ENCODE assay signal across 36 mouse cellular contexts in genomic region chr17:17871697-17872096, GRCm38 (mm10). TPM values are rescaled to one million over a fixed set of nuclear protein-coding genes. Genes with fewer than 3 reads are reported as not detected.
DNase-seq lines count a peak whose midpoint lies in the region; ATAC-seq and TF ChIP-seq lines count a peak whose summit lies in the region.
"Had no signal": no experiment of that assay in that cellular context is flagged by ENCODE, and none has a peak within 500 bp of the region (broad histone marks: within the 10 kb centered on the region; RNA-seq: fewer than 3 reads in every experiment).

No protein-coding gene starts in this region.

- no peaks in the 10 kb centered on the region for H3K36me3 ChIP-seq in stomach, postnatal 0 days (ENCODE audit: control insufficient read depth, insufficient read depth, low read length)
- H3K36me3 ChIP-seq: embryonic facial prominence, embryonic 10.5 days; embryonic facial prominence, embryonic 15.5 days; hindbrain, embryonic 12.5 days; limb, embryonic 10.5 days; neural tube, embryonic 15.5 days had no signal

- no peaks in the 10 kb centered on the region for H3K4me1 ChIP-seq in stomach, postnatal 0 days (replicated peaks; ENCODE audit: control insufficient read depth, insufficient read depth)
- H3K4me1 ChIP-seq: embryonic facial prominence, embryonic 10.5 days; embryonic facial prominence, embryonic 15.5 days; forebrain, embryonic 13.5 days; heart, embryonic 13.5 days; hindbrain, embryonic 12.5 days; limb, embryonic 10.5 days; limb, embryonic 15.5 days; neural tube, embryonic 15.5 days had no signal

- H3K27me3 ChIP-seq in stomach, postnatal 0 days (ENCODE audit: control insufficient read depth, insufficient read depth, low read length) = no peaks in the 10 kb centered on the region
- H3K27me3 ChIP-seq: embryonic facial prominence, embryonic 15.5 days; forebrain, embryonic 13.5 days; heart, embryonic 13.5 days; hindbrain, embryonic 12.5 days; limb, embryonic 15.5 days; megakaryocyte, embryonic 14.5 days; neural tube, embryonic 15.5 days had no signal

- no peak for TF ChIP-seq EP300 in stomach, postnatal 0 days (optimal IDR thresholded peaks at IDR 0.05)

- H3K4me3 ChIP-seq in stomach, postnatal 0 days (ENCODE audit: low read depth, low read length) = no peak overlapping the region
- H3K4me3 ChIP-seq: embryonic facial prominence, embryonic 10.5 days; embryonic facial prominence, embryonic 15.5 days; forebrain, embryonic 13.5 days; heart, embryonic 13.5 days; hindbrain, embryonic 12.5 days; limb, embryonic 10.5 days; limb, embryonic 15.5 days; megakaryocyte, embryonic 14.5 days; neural tube, embryonic 15.5 days had no signal

- peak; percentile 51 to 71; a peak in 3 of 4 replicates for ATAC-seq in hematopoietic stem cell, adult 5-6 weeks (replicated peaks in 1 of 2; ENCODE audit: insufficient read depth in 1 of 2, low FRiP score in 2 of 2, low TSS enrichment in 1 of 2, low read depth in 1 of 2, poor library complexity in 2 of 2, severe bottlenecking in 2 of 2)
- ATAC-seq in monocyte, adult 5-6 weeks (replicated peaks; ENCODE audit: insufficient number of reproducible peaks, low FRiP score, low TSS enrichment, poor library complexity, severe bottlenecking) = peak; percentile 62; the same call in 1 of the 2 replicates
- ATAC-seq in stomach, postnatal 0 days (ENCODE audit: low FRiP score, low TSS enrichment) = no peak
- ATAC-seq: forebrain, embryonic 13.5 days; hindbrain, postnatal 0 days; intestine, embryonic 16.5 days had no signal

- H3K27ac ChIP-seq in stomach, postnatal 0 days (replicated peaks) = no peak overlapping the region
- H3K27ac ChIP-seq: embryonic facial prominence, embryonic 10.5 days; embryonic facial prominence, embryonic 15.5 days; forebrain, embryonic 13.5 days; heart, embryonic 13.5 days; hindbrain, embryonic 12.5 days; hindbrain, postnatal 0 days; kidney, postnatal 0 days; limb, embryonic 10.5 days; limb, embryonic 15.5 days; neural tube, embryonic 15.5 days had no signal

- no peak overlapping the region for H3K9ac ChIP-seq in stomach, postnatal 0 days (ENCODE audit: low read length)
- H3K9ac ChIP-seq: embryonic facial prominence, embryonic 15.5 days; forebrain, embryonic 13.5 days; heart, embryonic 13.5 days; hindbrain, embryonic 12.5 days; limb, embryonic 15.5 days; lung, embryonic 14.5 days; neural tube, embryonic 15.5 days had no signal

- peak; percentile 13 to 22 for DNase-seq in heart, adult 9 months (ENCODE audit: low spot score in 2 of 2)
- no peak for DNase-seq in heart, postnatal 36 days
- peak; percentile 28 for DNase-seq in lung, postnatal 25 days (ENCODE audit: low spot score)
- DNase-seq in lung, postnatal 4 days = no peak
- no peak for DNase-seq in urinary bladder, postnatal 10 days (ENCODE audit: low spot score)
- no peak for DNase-seq in stomach, postnatal 0 days (ENCODE audit: low spot score)
- DNase-seq: adrenal gland, postnatal 25 days; cerebellum, adult 18-20 months; cerebellum, postnatal 14 days; gastrocnemius, postnatal 14 days; heart, postnatal 10 days; kidney, adult 8-10 months; kidney, postnatal 4 days; layer of hippocampus, postnatal 36 days; lung, embryonic 14.5 days; midbrain, embryonic 14.5 days; retina, postnatal 1 day; right cerebral cortex, postnatal 14 days had no signal

- 82% methylated on average over 2 of the region's 2 CpGs for WGBS in stomach, postnatal 0 days

- no peak for TF ChIP-seq CTCF in stomach, postnatal 0 days (IDR thresholded peaks at IDR 0.05; ENCODE audit: low read depth)

- intact Hi-C loops in heart, postnatal 36 days (cut with DNase I) = no loop called here

- H3K9me3 ChIP-seq in stomach, postnatal 0 days (ENCODE audit: control insufficient read depth, low read length) = no peaks in the 10 kb centered on the region
- H3K9me3 ChIP-seq: embryonic facial prominence, embryonic 15.5 days; hindbrain, embryonic 12.5 days; limb, embryonic 10.5 days; limb, embryonic 15.5 days had no signal

- H3K4me2 ChIP-seq in stomach, postnatal 0 days (replicated peaks; ENCODE audit: low read depth) = no peak overlapping the region
- H3K4me2 ChIP-seq: embryonic facial prominence, embryonic 15.5 days; forebrain, embryonic 13.5 days; heart, embryonic 13.5 days; hindbrain, embryonic 12.5 days; limb, embryonic 15.5 days; lung, embryonic 14.5 days; neural tube, embryonic 15.5 days had no signal

RNA-seq across cellular contexts. Expression of gene Fpr1, which starts 12.0 kb away (rescaled TPM):
- under 1 TPM in 1 of 2 experiments, not detected in 1; 0.19 TPM for total RNA-seq in heart, postnatal 36 days (2021)
- 2.7 and 12.1 TPM in 2 replicates for total RNA-seq in hematopoietic stem cell, adult 5-6 weeks (2017)
- 9.8 to 11.3 TPM (median 10.1 TPM) in 3 replicates for total RNA-seq in monocyte, adult 5-6 weeks (2017)
- 0.36 and 0.59 TPM in 2 replicates for polyA plus RNA-seq in stomach, postnatal 0 days (2015; fragmentation: Nextera tagmentation; extraction: Ambion mirVana)
- total RNA-seq: gastrocnemius, postnatal 14 days; heart, adult 18-20 months; hindbrain, postnatal 0 days; layer of hippocampus, postnatal 36 days had no signal
- polyA plus RNA-seq: brain, embryonic 14.5 days; embryonic facial prominence, embryonic 10.5 days; forebrain, embryonic 13.5 days; hindbrain, embryonic 12.5 days; hindbrain, postnatal 0 days; limb, embryonic 10.5 days; midbrain, embryonic 14.5 days had no signal

RNA-seq across cellular contexts. Expression of gene Fpr2, which starts 15.9 kb away (rescaled TPM):
- total RNA-seq in heart, postnatal 36 days (2021) = not detected
- total RNA-seq in hematopoietic stem cell, adult 5-6 weeks (2017) = 8.1 and 26.5 TPM in 2 replicates
- total RNA-seq in monocyte, adult 5-6 weeks (2017) = 29.1 to 53.2 TPM (median 41.4 TPM) in 3 replicates
- 0.19 and 0.27 TPM in 2 replicates for polyA plus RNA-seq in stomach, postnatal 0 days (2015; fragmentation: Nextera tagmentation; extraction: Ambion mirVana)
- total RNA-seq: adrenal gland, postnatal 25 days; gastrocnemius, postnatal 14 days; heart, adult 18-20 months; hindbrain, postnatal 0 days; layer of hippocampus, postnatal 36 days had no signal
- polyA plus RNA-seq: embryonic facial prominence, embryonic 10.5 days; forebrain, embryonic 13.5 days; heart, embryonic 13.5 days; hindbrain, embryonic 12.5 days; midbrain, embryonic 14.5 days; stomach, embryonic 14.5 days had no signal

RNA-seq across cellular contexts. Expression of gene Fpr3, which starts 16.0 kb away (rescaled TPM):
- not detected for total RNA-seq in heart, postnatal 36 days (2021)
- total RNA-seq in hematopoietic stem cell, adult 5-6 weeks (2017) = not detected in 2 replicates
- not detected in 3 replicates for total RNA-seq in monocyte, adult 5-6 weeks (2017)
- not detected in 2 replicates for polyA plus RNA-seq in stomach, postnatal 0 days (2015; fragmentation: Nextera tagmentation; extraction: Ambion mirVana)
- total RNA-seq: adrenal gland, postnatal 25 days; gastrocnemius, postnatal 14 days; heart, adult 18-20 months; heart, postnatal 10 days; hindbrain, postnatal 0 days; layer of hippocampus, postnatal 36 days had no signal
- polyA plus RNA-seq: brain, embryonic 14.5 days; embryonic facial prominence, embryonic 10.5 days; embryonic facial prominence, embryonic 15.5 days; forebrain, embryonic 13.5 days; heart, embryonic 13.5 days; hindbrain, embryonic 12.5 days; hindbrain, postnatal 0 days; intestine, embryonic 16.5 days; kidney, postnatal 0 days; limb, embryonic 10.5 days; limb, embryonic 15.5 days; lung, embryonic 14.5 days; midbrain, embryonic 14.5 days; neural tube, embryonic 15.5 days; small intestine, adult 2 months; stomach, embryonic 14.5 days had no signal

RNA-seq across cellular contexts. Expression of gene Has1, which starts 16.7 kb away (rescaled TPM):
- under 1 TPM in 1 of 2 experiments, not detected in 1; 0.42 TPM for total RNA-seq in heart, postnatal 36 days (2021)
- not detected in 2 replicates for total RNA-seq in hematopoietic stem cell, adult 5-6 weeks (2017)
- not detected in 3 replicates for total RNA-seq in monocyte, adult 5-6 weeks (2017)
- polyA plus RNA-seq in stomach, postnatal 0 days (2015; fragmentation: Nextera tagmentation; extraction: Ambion mirVana) = 0.78 and 0.98 TPM in 2 replicates
- total RNA-seq: adrenal gland, postnatal 25 days had no signal

RNA-seq across cellular contexts. Expression of gene Spaca6, which starts 44.7 kb away (rescaled TPM):
- 10 to 100 TPM; 12.6 to 13.0 TPM for total RNA-seq in heart, postnatal 36 days (2021)
- 0.94 and 11.9 TPM in 2 replicates for total RNA-seq in hematopoietic stem cell, adult 5-6 weeks (2017)
- total RNA-seq in monocyte, adult 5-6 weeks (2017) = 0.10 TPM in 1 of 3 replicates, not detected in the others
- polyA plus RNA-seq in stomach, postnatal 0 days (2015; fragmentation: Nextera tagmentation; extraction: Ambion mirVana) = 7.9 and 8.2 TPM in 2 replicates

Comparison
In these comparisons a context has a peak if more than half of its experiments do, and no peak if none do; other contexts are left out.
1. DNase-seq: peak in heart, adult 9 months (2 of 2) and lung, postnatal 25 days (single experiment); none in heart, postnatal 36 days (0 of 2), lung, postnatal 4 days (0 of 2), urinary bladder, postnatal 10 days (single experiment) and stomach, postnatal 0 days (single experiment).